Mouse (Mus musculus): Measurements from ENCODE around the gene Itgb5.

Itgb5 gene

GRCm38 (mm10) chr16:33829301-33829831 lies at the start of gene Itgb5:
Gene Itgb5 (plus strand): TSS chr16:33829665.
- DNase-seq (ENCODE audit: low spot score) = no peak

DNA sequence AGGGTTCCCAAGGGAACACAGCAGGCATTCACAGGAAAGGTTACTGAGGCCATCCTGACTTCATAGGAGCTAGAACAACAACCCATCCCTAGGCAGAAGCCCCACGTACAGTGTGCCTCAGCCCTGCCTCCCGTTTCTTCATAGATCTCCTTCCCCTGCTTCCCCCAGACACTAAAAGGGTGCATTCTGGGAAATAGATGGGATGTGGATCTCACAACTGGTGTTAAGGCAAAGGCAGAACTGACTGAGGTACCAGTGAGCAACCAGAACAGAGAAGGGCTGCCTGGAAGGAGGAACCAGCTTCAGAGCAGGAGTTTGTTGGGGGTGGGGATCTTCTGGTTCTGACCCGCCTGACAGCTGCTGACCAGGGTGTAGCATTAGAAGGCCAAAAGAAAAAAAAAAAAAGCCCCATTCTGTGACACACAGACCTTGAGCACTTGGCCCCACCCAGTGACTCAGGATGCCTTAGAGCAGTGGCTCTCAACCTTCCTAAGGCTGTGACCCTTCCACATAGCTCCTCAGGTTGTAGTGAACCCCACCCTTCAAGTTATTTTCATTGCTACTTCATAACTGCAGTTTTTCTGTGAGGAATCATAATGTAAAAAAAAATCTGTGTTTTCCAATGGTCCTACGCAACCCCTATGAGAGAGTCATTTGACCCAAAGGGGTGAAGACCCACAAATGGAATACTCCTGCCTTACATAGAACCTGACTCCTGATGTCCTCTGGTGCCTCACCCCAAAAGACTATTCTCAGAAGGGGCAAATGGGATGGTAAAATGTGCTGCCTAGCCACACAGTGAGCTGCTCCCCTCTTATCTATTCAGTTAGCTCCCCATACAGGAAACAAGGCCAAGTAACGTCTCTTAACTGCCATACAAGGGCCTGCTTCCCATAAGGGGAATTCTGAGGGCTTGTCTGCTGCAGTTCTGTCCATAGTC lies 47.4 kb upstream of the Itgb5 start:
- DNase-seq (ENCODE audit: low spot score) = no peak

DNA sequence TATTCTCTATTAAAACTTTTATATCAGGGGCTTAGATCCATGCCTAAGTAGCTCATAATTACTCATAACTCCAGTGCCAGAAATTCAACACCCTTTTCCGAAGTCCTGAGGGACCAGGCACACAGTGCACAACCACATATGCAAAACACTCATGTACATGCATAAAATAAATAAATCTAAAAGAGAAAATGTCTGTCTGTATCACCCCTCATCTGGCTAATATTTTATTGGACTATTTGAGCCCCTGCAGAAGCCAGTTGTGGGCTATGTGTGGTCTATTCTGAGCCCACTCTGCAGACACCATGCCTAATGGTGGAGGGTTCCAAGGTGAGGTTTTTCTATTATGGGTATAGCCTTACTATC lies 46.8 kb upstream of the Itgb5 start:
- no peak for DNase-seq (ENCODE audit: low spot score)

DNA sequence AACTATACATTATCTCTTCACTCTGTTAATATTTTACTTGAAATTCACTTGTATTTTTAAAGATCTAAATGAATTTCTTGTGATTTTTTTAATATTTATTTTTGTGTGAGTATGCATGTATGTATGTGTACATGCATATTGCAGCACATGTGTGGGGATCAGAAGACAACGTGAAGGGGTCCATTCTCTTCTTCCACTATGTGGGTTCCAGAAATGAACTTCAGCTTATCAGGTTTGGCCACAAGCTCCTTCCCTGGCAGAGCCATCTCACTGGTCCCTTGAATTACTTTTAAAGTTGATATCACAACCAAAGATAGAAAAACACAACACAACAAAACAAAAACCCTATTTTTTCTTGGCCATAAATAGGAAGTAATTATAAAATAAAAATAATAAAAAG lies 44.9 kb upstream of the Itgb5 start:
- no peak for DNase-seq (ENCODE audit: low spot score)

- DNase-seq (ENCODE audit: low spot score) = no peak
Measured at GRCm38 (mm10) chr16:33785092-33785704, 44.3 kb upstream of the Itgb5 start.

- DNase-seq (ENCODE audit: low spot score) = no peak
Measured at GRCm38 (mm10) chr16:33786657-33787390, 42.6 kb upstream of the Itgb5 start.

- DNase-seq (ENCODE audit: low spot score) = no peak
Measured at GRCm38 (mm10) chr16:33793846-33794791, 35.3 kb upstream of the Itgb5 start, which contains the start of gene Muc13. Gene Muc13 (plus strand): TSS chr16:33794037.

- no peak for DNase-seq (ENCODE audit: low spot score)
Measured at GRCm38 (mm10) chr16:33795106-33795505, 34.4 kb upstream of the Itgb5 start.

GRCm38 (mm10) chr16:33795887-33796286 lies 33.6 kb upstream of the Itgb5 start:
- no peak for DNase-seq (ENCODE audit: low spot score)

- no peak for DNase-seq (ENCODE audit: low spot score)
Measured at GRCm38 (mm10) chr16:33796756-33797155, 32.7 kb upstream of the Itgb5 start.

- DNase-seq (ENCODE audit: low spot score) = no peak
Measured at GRCm38 (mm10) chr16:33797860-33798259, 31.6 kb upstream of the Itgb5 start.

- no peak for DNase-seq (ENCODE audit: low spot score)
Measured at GRCm38 (mm10) chr16:33810002-33810401, 19.5 kb upstream of the Itgb5 start.

DNA sequence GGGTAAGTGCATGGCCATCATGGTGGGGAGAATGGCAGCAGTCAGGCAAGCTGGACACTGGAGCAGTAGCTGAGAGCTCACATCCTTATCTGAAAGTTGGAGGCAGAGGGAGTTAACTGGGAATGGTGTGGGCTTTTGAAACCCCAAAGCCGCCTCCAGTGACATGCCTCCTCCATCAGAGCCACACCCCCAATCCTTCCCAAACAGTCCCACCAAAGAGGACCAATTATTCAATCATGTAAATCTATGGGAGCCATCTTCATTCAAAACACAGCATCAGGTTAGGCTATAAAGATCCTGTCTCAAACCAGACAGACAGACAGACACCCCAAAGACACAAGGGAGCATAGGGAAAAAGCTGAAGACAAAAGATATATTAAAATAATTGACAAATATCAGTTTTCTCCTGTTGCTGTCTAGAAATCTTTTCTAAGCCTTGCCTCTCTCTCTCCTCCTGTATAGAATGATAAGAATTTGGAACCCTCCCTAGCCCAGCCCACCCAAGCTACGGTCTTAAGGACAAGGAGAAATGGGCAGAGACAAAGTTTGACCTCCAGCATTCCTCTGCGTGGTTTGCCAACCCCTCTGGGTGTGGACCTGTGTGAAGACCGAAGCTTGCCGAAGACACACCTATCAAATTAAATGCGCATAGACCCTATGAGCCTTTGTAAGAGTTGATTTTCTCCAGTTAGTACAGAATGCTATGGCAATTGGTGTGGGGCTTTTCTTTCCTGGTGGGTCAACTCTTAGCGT lies 10.9 kb upstream of the Itgb5 start:
- DNase-seq (ENCODE audit: low spot score) = no peak

- peak; percentile 57 for DNase-seq (ENCODE audit: low spot score)
Measured at GRCm38 (mm10) chr16:33820269-33821178, 8.9 kb upstream of the Itgb5 start.

GRCm38 (mm10) chr16:33824603-33825002 lies 4.9 kb upstream of the Itgb5 start:
- no peak for DNase-seq (ENCODE audit: low spot score)

DNA sequence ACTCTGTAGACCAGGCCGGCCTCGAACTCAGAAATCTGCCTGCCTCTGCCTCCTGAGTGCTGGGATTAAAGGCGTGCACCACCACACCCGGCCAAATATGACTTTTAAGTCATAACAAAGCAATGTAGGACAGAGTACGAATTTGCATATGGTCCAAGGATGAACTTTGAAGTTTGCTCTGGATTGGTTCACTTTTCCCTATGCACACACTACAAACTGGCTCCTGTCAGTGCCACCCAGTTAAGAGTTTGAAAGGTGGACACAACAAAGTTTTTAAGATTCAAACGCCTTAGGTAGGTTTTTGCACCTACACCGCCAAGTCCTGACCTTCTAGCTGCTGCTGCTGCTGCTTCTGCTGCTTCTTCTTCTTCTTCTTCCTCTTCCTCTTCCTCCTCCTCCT lies 969 bp upstream of the Itgb5 start:
- no peak for DNase-seq (ENCODE audit: low spot score)

DNA sequence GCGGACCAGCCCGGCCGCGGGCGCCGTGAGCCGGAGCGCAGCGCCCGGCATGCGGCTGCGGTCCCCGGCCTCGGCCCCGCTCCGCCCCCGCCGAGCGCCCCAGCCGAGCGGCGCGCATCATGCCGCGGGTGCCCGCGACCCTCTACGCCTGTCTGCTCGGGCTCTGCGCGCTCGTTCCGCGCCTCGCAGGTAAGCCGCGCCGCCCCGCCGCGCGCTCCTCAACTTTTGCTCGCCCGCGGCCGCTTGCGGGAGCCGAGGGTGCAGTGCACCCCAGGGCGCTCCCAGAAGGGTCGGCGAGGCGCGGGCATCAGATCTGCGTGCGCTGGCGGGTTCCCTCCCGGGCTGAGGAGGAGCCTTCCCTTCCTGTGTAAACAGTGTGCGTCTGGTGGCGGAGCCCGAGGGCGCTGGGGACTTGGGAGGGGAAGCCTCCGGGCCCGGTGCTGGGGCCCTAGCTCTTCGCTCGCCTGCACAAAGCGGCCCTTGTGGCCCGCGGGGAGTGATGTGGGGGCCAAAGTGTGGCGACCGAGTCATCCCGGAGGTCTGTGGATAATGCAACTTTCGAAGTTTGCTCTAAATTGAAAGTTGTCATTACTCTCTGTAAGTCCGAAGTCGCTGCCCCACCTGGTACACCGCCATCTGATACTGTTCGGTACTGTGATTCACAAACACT lies 512 bp downstream of the Itgb5 start:
- no peak for DNase-seq (ENCODE audit: low spot score)

DNA sequence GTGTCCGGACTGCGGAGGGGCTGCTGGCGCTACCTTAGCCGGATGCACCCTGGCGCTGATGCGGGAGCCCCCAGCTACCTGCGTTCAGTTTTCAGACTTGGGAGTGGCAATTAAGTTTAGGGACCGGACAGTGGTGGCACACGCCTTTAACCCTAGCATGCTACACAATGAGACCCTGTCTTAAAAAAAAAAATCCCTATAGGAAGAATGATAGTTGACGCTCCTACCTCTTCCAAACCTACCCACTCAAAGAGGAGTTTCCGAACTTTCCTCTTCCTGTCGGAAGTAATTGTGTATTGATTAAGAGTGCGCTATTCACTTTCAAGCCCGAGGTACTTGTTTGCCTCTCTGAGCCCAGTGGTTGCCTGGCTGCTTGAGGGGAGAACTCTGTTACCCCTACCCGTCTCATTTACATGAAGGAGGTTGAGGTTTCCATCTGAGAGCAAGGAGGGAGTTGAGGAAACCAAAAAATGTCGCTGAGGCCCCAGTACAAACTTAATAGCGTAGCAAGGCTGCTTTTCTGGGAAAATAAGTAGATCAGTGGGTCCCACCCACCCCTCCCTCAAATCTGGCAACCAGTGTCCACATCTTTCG lies 1.1 kb downstream of the Itgb5 start:
- no peak for DNase-seq (ENCODE audit: low spot score)

- DNase-seq (ENCODE audit: low spot score) = no peak
Measured at GRCm38 (mm10) chr16:33832057-33832456, 2.6 kb downstream of the Itgb5 start.
